Comparison of ENCODE assay signal across 8 mouse cellular contexts in genomic region chr9:48836566-48836930, GRCm38 (mm10). TPM values are rescaled to one million over a fixed set of nuclear protein-coding genes. Genes with fewer than 3 reads are reported as not detected.
A peak's percentile ranks its signal among the peaks of the same experiment; 100 is the strongest.
DNase-seq lines count a peak whose midpoint lies in the region; ATAC-seq and TF ChIP-seq lines count a peak whose summit lies in the region.

No protein-coding gene starts in this region.

- no peak for TF ChIP-seq CTCF in bone marrow macrophage, adult 2 months (IDR thresholded peaks at IDR 0.05; ENCODE audit: low read depth, low read length)
- no peak for TF ChIP-seq CTCF in liver, postnatal 0 days (IDR thresholded peaks at IDR 0.05; ENCODE audit: low read depth)

- peaks cover 6% of the 10 kb centered on the region; the same call in 1 of the 2 replicates for H3K36me3 ChIP-seq in heart, embryonic 15.5 days
- H3K36me3 ChIP-seq in hindbrain, embryonic 10.5 days = peaks cover 16% of the 10 kb centered on the region
- peaks cover 7% of the 10 kb centered on the region for H3K36me3 ChIP-seq in liver, postnatal 0 days (replicated peaks; ENCODE audit: insufficient read depth, low read length)

- peak overlapping the region; percentile 95 for H3K4me2 ChIP-seq in heart, embryonic 15.5 days
- peak overlapping the region; percentile 70 for H3K4me2 ChIP-seq in liver, postnatal 0 days (ENCODE audit: low read depth, low read length)

- H3K9ac ChIP-seq in heart, embryonic 15.5 days = peak overlapping the region; percentile 81
- H3K9ac ChIP-seq in liver, postnatal 0 days (replicated peaks) = peak overlapping the region; percentile 46

- TF ChIP-seq POLR2A in bone marrow macrophage, adult 2 months (IDR thresholded peaks at IDR 0.05; ENCODE audit: borderline replicate concordance, low read depth, low read length) = no peak

- H3K27me3 ChIP-seq in heart, embryonic 15.5 days = peaks cover 69% of the 10 kb centered on the region
- peaks cover 57% of the 10 kb centered on the region for H3K27me3 ChIP-seq in hindbrain, embryonic 10.5 days (ENCODE audit: insufficient read depth, poor library complexity, severe bottlenecking)
- H3K27me3 ChIP-seq in liver, postnatal 0 days (ENCODE audit: insufficient read depth, low read length) = peaks cover 50% of the 10 kb centered on the region

- WGBS in heart, embryonic 15.5 days = 3% methylated on average over 12 of the region's 12 CpGs
- 1% methylated on average over 12 of the region's 12 CpGs for whole genome bisulfite sequencing in hindbrain, embryonic 10.5 days
- WGBS in liver, postnatal 0 days (ENCODE audit: insufficient replicate concordance) = 3% methylated on average over 12 of the region's 12 CpGs

- no peak for TF ChIP-seq EP300 in liver, postnatal 0 days (IDR thresholded peaks at IDR 0.05; ENCODE audit: low read depth)

- H3K4me3 ChIP-seq in heart, embryonic 15.5 days = peak overlapping the region; percentile 69
- H3K4me3 ChIP-seq in bone marrow macrophage, adult 2 months (ENCODE audit: insufficient read depth, low read length) = peak overlapping the region; percentile 57; the same call in 1 of the 2 replicates
- H3K4me3 ChIP-seq in hindbrain, embryonic 10.5 days = peak overlapping the region; percentile 91
- H3K4me3 ChIP-seq in liver, postnatal 0 days (ENCODE audit: low read depth, low read length) = peak overlapping the region; percentile 66

- no peaks in the 10 kb centered on the region for H3K9me3 ChIP-seq in heart, embryonic 15.5 days (replicated peaks)
- H3K9me3 ChIP-seq in hindbrain, embryonic 10.5 days = no peaks in the 10 kb centered on the region
- H3K9me3 ChIP-seq in liver, postnatal 0 days (ENCODE audit: low read length) = no peaks in the 10 kb centered on the region

- no peak for ATAC-seq in heart, embryonic 15.5 days (replicated peaks; ENCODE audit: insufficient number of reproducible peaks, insufficient read depth, low FRiP score, low read depth)
- ATAC-seq in liver, postnatal 0 days = 0 out of 2 replicates have a peak, but pooled peaks have one; percentile 0

- peak overlapping the region; percentile 62; the same call in 1 of the 2 replicates for H3K27ac ChIP-seq in heart, embryonic 15.5 days
- H3K27ac ChIP-seq in bone marrow macrophage, adult 2 months (ENCODE audit: insufficient read depth, low read depth, low read length) = no peak overlapping the region
- peak overlapping the region; percentile 93 for H3K27ac ChIP-seq in hindbrain, embryonic 10.5 days
- H3K27ac ChIP-seq in liver, postnatal 0 days (ENCODE audit: low read depth) = 0 out of 2 replicates have a peak overlapping the region, but pooled peaks have one; percentile 2

- peaks cover 36% of the 10 kb centered on the region for H3K4me1 ChIP-seq in heart, embryonic 15.5 days (replicated peaks)
- no peaks in the 10 kb centered on the region for H3K4me1 ChIP-seq in bone marrow macrophage, adult 2 months (ENCODE audit: control insufficient read depth, insufficient read depth, low read length)
- peaks cover 67% of the 10 kb centered on the region for H3K4me1 ChIP-seq in hindbrain, embryonic 10.5 days (replicated peaks)
- H3K4me1 ChIP-seq in liver, postnatal 0 days (ENCODE audit: insufficient read depth) = peaks cover 7% of the 10 kb centered on the region

- DNase-seq in heart, postnatal 25 days (ENCODE audit: low spot score) = no peak
- no peak for DNase-seq in hindbrain, embryonic 10.5 days (ENCODE audit: low spot score)
- no peak for DNase-seq in liver, postnatal 0 days
- no peak for DNase-seq in adrenal gland, postnatal 14 days
- DNase-seq in ovary, postnatal 10 days (ENCODE audit: low spot score) = no peak
- DNase-seq in left cerebral cortex, adult 9 months (ENCODE audit: low spot score in 2 of 2) = no peak

- intact Hi-C loops in heart, postnatal 25 days (cut with DNase I) = loop anchor here (1.0 to 5.0 kb wide), 3 partner anchors 24 to 114 kb away; no protein-coding TSS in a partner anchor

RNA-seq across cellular contexts. Expression of gene Zbtb16, which starts 0.5 kb away (rescaled TPM):
- polyA plus RNA-seq in heart, embryonic 15.5 days (2015; fragmentation: Nextera tagmentation; extraction: Ambion mirVana) = 6.0 and 7.3 TPM in 2 replicates
- 100 to 1,000 TPM; 132 to 167 TPM for total RNA-seq in heart, postnatal 25 days (2021)
- polyA plus RNA-seq in bone marrow macrophage, adult 2 months (2012; ENCODE audit: insufficient read depth, insufficient read length, missing spikeins) = 2.7 and 2.9 TPM in 2 replicates
- polyA plus RNA-seq in hindbrain, embryonic 10.5 days (2016; fragmentation: Nextera tagmentation; extraction: Ambion mirVana) = 22.6 and 35.6 TPM in 2 replicates
- 2.2 and 2.5 TPM in 2 replicates for polyA plus RNA-seq in liver, postnatal 0 days (2015; fragmentation: Nextera tagmentation; extraction: Ambion mirVana)
- 88.9 and 109 TPM in 2 replicates for total RNA-seq in adrenal gland, postnatal 14 days (2021)
